Mouse (Mus musculus) CH12.LX (cell line): ENCODE results near the gene Chid1. TPM values are rescaled to one million over a fixed set of nuclear protein-coding genes. Genes with fewer than 3 reads are reported as not detected.
A peak's percentile ranks its signal among the peaks of the same experiment; 100 is the strongest.

Experiments used
- DNase-seq: peaks from one replicate; pipeline ENCODE4 v3.0.0-alpha.2; 2013; ENCODE audit errors: extremely low read depth
- H3K27ac ChIP-seq: 2 replicates; pipeline ENCODE4 v1.5.1; 2012; ENCODE audit warnings: low read depth, mild to moderate bottlenecking, control low read depth, moderate library complexity; ENCODE audit not compliant: insufficient read depth
- H3K27me3 ChIP-seq: replicated peaks from 2 replicates; pipeline ENCODE3; 2012; ENCODE audit warnings: inconsistent platforms
- H3K36me3 ChIP-seq, 2 experiments: replicated peaks in 1 of 2; 2 replicates each; pipeline versions ENCODE3 to v1.6.1; 2012; ENCODE audit warnings: inconsistent platforms in 1 of 2, low read length in 1 of 2, mild to moderate bottlenecking in 1 of 2, mixed read lengths in 1 of 2, moderate library complexity in 1 of 2; ENCODE audit not compliant: control insufficient read depth in 1 of 2, insufficient read depth in 1 of 2
- H3K4me1 ChIP-seq, 2 experiments: 2 replicates each; pipeline ENCODE4 v1.6.1; 2012; ENCODE audit warnings: inconsistent platforms in 1 of 2, moderate library complexity in 1 of 2; ENCODE audit not compliant: insufficient read depth in 2 of 2, control insufficient read depth in 1 of 2
- H3K4me2 ChIP-seq: 2 replicates; pipeline ENCODE4 v1.6.1; 2012; ENCODE audit warnings: low read depth, mild to moderate bottlenecking, control low read depth; ENCODE audit not compliant: poor library complexity, insufficient read depth, severe bottlenecking
- H3K4me3 ChIP-seq, 3 experiments: fragments of 150-350 bp in 1 of 3; sonication (generic) in 1 of 3; replicated peaks in 1 of 3; 2 replicates each; pipeline versions ENCODE3 to v1.5.1; 2011 to 2012; ENCODE audit warnings: low read depth in 2 of 3, low read length in 2 of 3, mild to moderate bottlenecking in 2 of 3, moderate library complexity in 2 of 3, control low read depth in 1 of 3, improper control_type of control experiment in 1 of 3, inconsistent platforms in 1 of 3, mixed read lengths in 1 of 3; ENCODE audit not compliant: poor library complexity in 1 of 3
- H3K79me2 ChIP-seq: replicated peaks from 2 replicates; pipeline ENCODE4 v1.6.1; 2012; ENCODE audit warnings: mild to moderate bottlenecking, moderate library complexity; ENCODE audit not compliant: control insufficient read depth, poor library complexity, insufficient read depth, severe bottlenecking; ENCODE audit errors: extremely low read depth
- H3K9ac ChIP-seq: 2 replicates; pipeline ENCODE4 v1.6.1; 2012; ENCODE audit warnings: low read depth, mild to moderate bottlenecking, control low read depth, moderate library complexity; ENCODE audit not compliant: insufficient read depth
- H3K9me3 ChIP-seq: replicated peaks from 2 replicates; pipeline ENCODE3; 2012; ENCODE audit warnings: low read length, inconsistent platforms, mixed read lengths
- CHD1 ChIP-seq: IDR thresholded peaks from 2 replicates; pipeline ENCODE4 v1.6.1; 2012; ENCODE audit warnings: low read depth, low read length, improper control_type of control experiment, inconsistent platforms
- CHD2 ChIP-seq: IDR thresholded peaks from 2 replicates; pipeline ENCODE4 v1.6.1; 2011; ENCODE audit warnings: low read length, improper control_type of control experiment
- ELF1 ChIP-seq: IDR thresholded peaks from 2 replicates; pipeline ENCODE4 v1.6.1; 2014; ENCODE audit warnings: low read depth, mild to moderate bottlenecking, inconsistent platforms, low read length, improper control_type of control experiment
- JUN ChIP-seq: IDR thresholded peaks from 2 replicates; pipeline ENCODE4 v1.6.1; 2011; ENCODE audit warnings: low read depth, mild to moderate bottlenecking, low read length, improper control_type of control experiment, moderate library complexity; ENCODE audit not compliant: insufficient read depth
- MAFK ChIP-seq: IDR thresholded peaks from 2 replicates; pipeline ENCODE4 v1.6.1; 2011; ENCODE audit warnings: low read length, improper control_type of control experiment; ENCODE audit not compliant: insufficient replicate concordance
- MEF2A ChIP-seq: IDR thresholded peaks from 2 replicates; pipeline ENCODE4 v1.6.1; 2014; ENCODE audit warnings: low read depth, mild to moderate bottlenecking, inconsistent platforms, low read length, improper control_type of control experiment, borderline replicate concordance
- PAX5 ChIP-seq: IDR thresholded peaks from 2 replicates; pipeline ENCODE4 v1.6.1; 2012; ENCODE audit warnings: low read length, inconsistent platforms, mixed read lengths
- POLR2AphosphoS2 ChIP-seq: IDR thresholded peaks from 2 replicates; pipeline ENCODE4 v1.6.1; 2011; ENCODE audit warnings: low read depth, low read length, improper control_type of control experiment
- RCOR1 ChIP-seq: conservative IDR thresholded peaks from 2 replicates; pipeline ENCODE4 v1.6.1; 2012; ENCODE audit warnings: low read depth, mild to moderate bottlenecking, inconsistent platforms, low read length, improper control_type of control experiment
- TCF12 ChIP-seq: IDR thresholded peaks from 2 replicates; pipeline ENCODE4 v1.6.1; 2014; ENCODE audit warnings: low read depth, mild to moderate bottlenecking, inconsistent platforms, low read length, improper control_type of control experiment
- USF2 ChIP-seq: conservative IDR thresholded peaks from 2 replicates; pipeline ENCODE4 v1.6.1; 2011; ENCODE audit warnings: low read depth, low read length, improper control_type of control experiment
- ZKSCAN1 ChIP-seq: IDR thresholded peaks from 2 replicates; pipeline ENCODE4 v1.6.1; 2012; ENCODE audit warnings: low read depth, inconsistent platforms, low read length, improper control_type of control experiment, borderline replicate concordance
- ZNF384 ChIP-seq: IDR thresholded peaks from 2 replicates; pipeline ENCODE4 v1.6.1; 2012; ENCODE audit warnings: low read depth, low read length, improper control_type of control experiment, inconsistent platforms
- dilution Hi-C: fragments of 300-500 bp; cut with MboI; formaldehyde crosslinking; loops from 2 replicates; pipeline ENCODE4 v1.14.3; 2020; ENCODE audit warnings: low sequenced_read_pairs; ENCODE audit not compliant: extremely low pct_unique_long_range_greater_than_20kb, extremely low pct_ligation_motif_present
- in situ Hi-C: fragments of 300-500 bp; cut with MboI; formaldehyde crosslinking; loops from 3 replicates; pipeline ENCODE4 v1.14.3; 2019; ENCODE audit warnings: low sequenced_read_pairs, low pct_ligation_motif_present, low pct_unique_long_range_greater_than_20kb, mixed read lengths
- polyA plus RNA-seq: library from polyadenylated mRNA; unstranded; fragments of >175 nt; gene quantifications from 2 replicates; pipeline ENCODE4 v1.2.1, GENCODE M21; 2012; ENCODE audit warnings: low read depth; ENCODE audit not compliant: insufficient read length
- total RNA-seq, 2 experiments: library from RNA; depleted of rRNA; stranded (reverse); fragments of 300-350 nt in 1 of 2; fragments of >200 nt in 1 of 2; gene quantifications; 2 replicates each; pipeline ENCODE4 v1.2.3; 2012 to 2014

The Chid1 gene
- total and polyA plus RNA-seq, 3 experiments, result 27.0 to 50.5 (median 42.3) TPM

- Histone ChIP-seq H3K4me1 (peaks cover 20 to 45% of the 10 kb centered on the region in 2 experiments), H3K27me3 (no peaks in the 10 kb centered on the region)
- dilution Hi-C loops, result no loop called here
- TF ChIP-seq MEF2A (no peak), CHD2 (no peak), USF2 (no peak), PAX5 (no peak), JUN (no peak), MAFK (no peak), TCF12 (no peak), RCOR1 (no peak), POLR2AphosphoS2 (no peak), ZKSCAN1 (no peak), ELF1 (no peak)
- TF ChIP-seq, all 38 proteins: peak for 0
- Histone ChIP-seq H3K4me2 (no peak overlapping the region), H3K9me3 (no peaks in the 10 kb centered on the region), H3K36me3 (peaks cover 0 to 44% of the 10 kb centered on the region in 2 experiments), H3K27ac (no peak overlapping the region), H3K4me3 (no peak overlapping the region), H3K79me2 (no peaks in the 10 kb centered on the region), H3K9ac (no peak overlapping the region)
- in situ Hi-C loops, result loop anchor here (5.0 kb wide), 1 partner anchor 44 kb away; no protein-coding TSS in a partner anchor
- no peak for DNase-seq
These were observed 56.5 kb downstream of the Chid1 start for GRCm38 (mm10) chr7:141483114-141483653.

- dilution Hi-C loops, result no loop called here
- peaks cover 0 to 43% of the 10 kb centered on the region in 2 experiments for H3K36me3 ChIP-seq
These were observed 57.1 kb downstream of the Chid1 start for GRCm38 (mm10) chr7:141482531-141483024.

More at GRCm38 (mm10) chr7:141482531-141483024, 57.1 kb downstream of the Chid1 start:
- no peak for DNase-seq
- Histone ChIP-seq H3K4me3 (no peak overlapping the region), H3K27ac (no peak overlapping the region), H3K9me3 (no peaks in the 10 kb centered on the region), H3K9ac (no peak overlapping the region), H3K4me2 (peak overlapping the region; percentile 88; the same call in 1 of the 2 replicates), H3K4me1 (peaks cover 17 to 39% of the 10 kb centered on the region in 2 experiments), H3K27me3 (no peaks in the 10 kb centered on the region), H3K79me2 (no peaks in the 10 kb centered on the region)
- in situ Hi-C loops, result loop anchor here (5.0 kb wide), 1 partner anchor 45 kb away; no protein-coding TSS in a partner anchor
- no peak for TF ChIP-seq ZNF384
- TF ChIP-seq USF2, result no peak
- TF ChIP-seq CHD1, result no peak
- no peak for TF ChIP-seq CHD2
